Mouse (Mus musculus) heart, embryonic 15.5 days (tissue): Measurements from ENCODE around the gene Spats2. TPM values are rescaled to one million over a fixed set of nuclear protein-coding genes. Genes with fewer than 3 reads are reported as not detected.

Experiments
- ATAC-seq: fragments of 200-750 bp; cut with Nextera tagmentation; replicated peaks from 2 replicates; pipeline ENCODE4 v1.8.0; 2017; ENCODE audit warnings: low read depth, moderate TSS enrichment; ENCODE audit not compliant: insufficient number of reproducible peaks, insufficient read depth, low FRiP score
- H3K27ac ChIP-seq: fragments of 300-500 bp; sonication (generic); 2 replicates; pipeline ENCODE4 v1.5.1; 2015; ENCODE audit warnings: mild to moderate bottlenecking, inconsistent platforms
- H3K27me3 ChIP-seq: fragments of 300-500 bp; sonication (generic); 2 replicates; pipeline ENCODE4 v1.6.1; 2015; ENCODE audit warnings: inconsistent platforms
- H3K36me3 ChIP-seq: fragments of 300-500 bp; sonication (generic); 2 replicates; pipeline ENCODE4 v1.6.1; 2015; ENCODE audit warnings: mild to moderate bottlenecking, inconsistent platforms
- H3K4me1 ChIP-seq: fragments of 300-500 bp; sonication (generic); replicated peaks from 2 replicates; pipeline ENCODE4 v1.6.1; 2015; ENCODE audit warnings: inconsistent platforms
- H3K4me2 ChIP-seq: fragments of 300-500 bp; sonication (generic); 2 replicates; pipeline ENCODE4 v1.6.1; 2015; ENCODE audit warnings: inconsistent platforms, mild to moderate bottlenecking, moderate library complexity
- H3K4me3 ChIP-seq: fragments of 300-500 bp; sonication (generic); 2 replicates; pipeline ENCODE4 v1.5.1; 2015; ENCODE audit warnings: mild to moderate bottlenecking, inconsistent platforms
- H3K9ac ChIP-seq: fragments of 300-500 bp; sonication (generic); 2 replicates; pipeline ENCODE4 v1.6.1; 2015; ENCODE audit warnings: mild to moderate bottlenecking, inconsistent platforms
- H3K9me3 ChIP-seq: fragments of 300-500 bp; sonication (generic); replicated peaks from 2 replicates; pipeline ENCODE4 v1.6.1; 2016; ENCODE audit warnings: inconsistent platforms
- WGBS: fragments of 180-500 bp; shearing (Covaris S2); methylation state at CpG from one replicate; pipeline ENCODE4 v1.1.7; 2015; ENCODE audit warnings: mixed read lengths; 5-methylcytosine and 5-hydroxymethylcytosine counted together
- polyA plus RNA-seq: library from polyadenylated mRNA; unstranded; fragments of >200 nt; fragmentation: Nextera tagmentation; extraction: Ambion mirVana; gene quantifications from 2 replicates; pipeline ENCODE4 v1.2.1, GENCODE M21; 2015

Gene Spats2
- polyA plus RNA-seq, 1 experiment from 2014 or later, result 27.3 TPM

DNA sequence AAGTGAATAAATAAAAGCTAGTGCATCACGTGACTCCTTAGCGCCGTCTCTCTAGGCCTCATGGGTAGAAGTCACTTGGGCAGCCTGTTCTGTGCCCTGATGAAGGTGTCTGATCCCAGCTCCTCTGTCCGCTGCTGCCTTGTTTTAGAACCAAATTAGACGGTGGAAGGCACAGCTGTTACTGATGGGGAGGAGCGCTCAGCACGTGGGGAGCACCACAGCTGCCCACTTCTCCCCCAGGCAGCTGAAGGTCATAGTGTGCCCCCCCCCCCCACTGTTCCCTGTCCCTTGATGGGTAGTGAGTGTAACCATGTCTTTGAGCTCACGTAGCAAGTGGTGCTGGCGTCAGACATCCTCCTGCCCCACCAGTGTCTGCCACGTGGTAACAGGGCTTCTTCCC is 87.5 kb downstream of the Spats2 start:
- no peak overlapping the region for H3K27ac ChIP-seq

DNA sequence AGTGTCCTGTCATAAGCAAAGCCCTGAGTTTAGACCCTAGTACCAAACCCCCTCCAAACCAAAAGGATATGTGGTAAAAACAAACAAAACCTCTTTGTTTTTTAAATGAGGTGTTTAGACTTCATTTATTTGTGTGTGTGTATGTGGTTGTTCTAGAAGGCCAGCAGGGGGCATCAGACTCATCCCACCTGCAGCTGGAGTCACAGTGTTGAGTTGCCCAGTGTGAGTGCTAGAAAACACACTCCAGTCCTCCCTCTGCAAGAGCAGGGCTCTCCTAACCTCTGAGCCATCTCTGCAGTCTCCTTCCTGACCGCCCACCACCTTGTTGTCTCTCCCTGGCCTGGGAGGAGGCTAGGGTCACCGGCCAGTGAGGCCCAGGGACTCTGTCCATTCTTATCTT is 89.2 kb downstream of the Spats2 start:
- Histone ChIP-seq H3K36me3 (peaks cover 32% of the 10 kb centered on the region), H3K27me3 (peaks cover 8% of the 10 kb centered on the region; the same call in 1 of the 2 replicates), H3K4me2 (no peak overlapping the region), H3K9me3 (no peaks in the 10 kb centered on the region), H3K4me3 (no peak overlapping the region), H3K4me1 (no peaks in the 10 kb centered on the region), H3K9ac (no peak overlapping the region), H3K27ac (no peak overlapping the region)
- 75% methylated on average over 2 of the region's 2 CpGs for WGBS
- ATAC-seq, result no peak

More for the DNA sequence above, 87.5 kb downstream of the Spats2 start:
- H3K9ac ChIP-seq, result no peak overlapping the region
- no peaks in the 10 kb centered on the region for H3K4me1 ChIP-seq
- H3K4me3 ChIP-seq, result no peak overlapping the region
- peaks cover 46% of the 10 kb centered on the region for H3K36me3 ChIP-seq
- WGBS, result 83% methylated on average over 10 of the region's 10 CpGs
- no peaks in the 10 kb centered on the region for H3K9me3 ChIP-seq
- H3K27me3 ChIP-seq, result no peaks in the 10 kb centered on the region
- ATAC-seq, result no peak
- no peak overlapping the region for H3K4me2 ChIP-seq

DNA sequence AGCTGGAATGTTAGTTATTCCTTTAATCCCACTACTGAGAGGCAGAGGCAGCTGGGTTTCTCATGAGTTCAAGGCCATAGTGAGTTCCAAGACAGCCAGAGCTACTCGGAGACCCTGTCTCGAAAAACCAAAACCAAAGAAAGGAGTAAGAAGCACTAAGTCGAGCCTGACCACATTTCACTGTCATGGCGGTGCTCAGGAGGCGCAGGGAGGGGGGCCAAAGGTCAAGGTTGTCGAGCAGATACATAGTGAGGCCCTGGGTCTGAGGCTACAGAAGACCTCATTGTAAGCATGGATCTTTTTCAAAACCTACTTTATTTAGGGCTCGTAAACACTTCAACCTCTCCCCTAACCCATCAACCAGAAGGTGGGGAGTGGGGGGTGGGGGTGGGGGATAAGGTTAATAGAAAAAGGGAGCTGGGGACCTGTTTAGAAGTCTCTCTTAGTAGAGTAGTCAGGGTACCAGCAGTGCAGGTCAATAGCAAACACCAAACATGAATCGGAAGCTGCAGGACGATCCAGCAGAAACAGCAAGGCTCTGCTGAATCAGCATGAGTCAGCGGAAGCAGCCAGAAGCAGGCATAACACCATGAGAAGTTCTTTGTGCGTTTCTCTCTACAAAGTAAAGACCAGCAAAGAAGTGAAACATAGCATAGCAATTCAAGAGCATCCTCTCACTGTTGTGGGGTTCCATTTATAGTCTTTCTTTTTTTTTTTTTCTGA is 90.2 kb downstream of the Spats2 start:
- Histone ChIP-seq H3K36me3 (peaks cover 26% of the 10 kb centered on the region), H3K4me1 (no peaks in the 10 kb centered on the region), H3K4me3 (no peak overlapping the region), H3K4me2 (no peak overlapping the region), H3K9ac (no peak overlapping the region), H3K27me3 (peaks cover 17% of the 10 kb centered on the region), H3K27ac (no peak overlapping the region), H3K9me3 (no peaks in the 10 kb centered on the region)
- WGBS, result 87% methylated on average over 11 of the region's 11 CpGs
- no peak for ATAC-seq

DNA sequence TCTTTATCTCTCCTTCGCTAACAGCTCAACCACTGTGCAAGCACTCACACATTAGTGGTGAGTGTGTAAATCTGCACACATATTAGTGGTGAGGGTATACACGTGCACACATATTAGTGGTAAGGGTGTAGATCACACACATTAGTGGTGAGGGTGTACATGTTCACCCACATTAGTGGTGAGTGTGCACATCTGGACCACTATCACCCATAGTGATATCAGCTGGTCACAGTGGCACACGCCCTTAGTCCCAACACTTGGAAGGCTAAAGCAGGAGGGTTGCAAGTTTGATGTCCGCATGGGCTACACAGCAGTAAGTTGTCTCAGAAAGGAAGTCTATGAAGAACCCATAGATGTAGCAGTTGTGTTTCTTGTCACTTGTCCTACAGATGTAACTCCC is 91.9 kb downstream of the Spats2 start:
- ATAC-seq, result no peak
- H3K36me3 ChIP-seq, result peaks cover 11% of the 10 kb centered on the region
- no peak overlapping the region for H3K4me3 ChIP-seq
- no peaks in the 10 kb centered on the region for H3K9me3 ChIP-seq
- no peak overlapping the region for H3K4me2 ChIP-seq
- no peak overlapping the region for H3K27ac ChIP-seq
- no peak overlapping the region for H3K9ac ChIP-seq
- 82% methylated on average over 4 of the region's 4 CpGs for WGBS
- peaks cover 34% of the 10 kb centered on the region for H3K27me3 ChIP-seq
- H3K4me1 ChIP-seq, result peaks cover 9% of the 10 kb centered on the region

DNA sequence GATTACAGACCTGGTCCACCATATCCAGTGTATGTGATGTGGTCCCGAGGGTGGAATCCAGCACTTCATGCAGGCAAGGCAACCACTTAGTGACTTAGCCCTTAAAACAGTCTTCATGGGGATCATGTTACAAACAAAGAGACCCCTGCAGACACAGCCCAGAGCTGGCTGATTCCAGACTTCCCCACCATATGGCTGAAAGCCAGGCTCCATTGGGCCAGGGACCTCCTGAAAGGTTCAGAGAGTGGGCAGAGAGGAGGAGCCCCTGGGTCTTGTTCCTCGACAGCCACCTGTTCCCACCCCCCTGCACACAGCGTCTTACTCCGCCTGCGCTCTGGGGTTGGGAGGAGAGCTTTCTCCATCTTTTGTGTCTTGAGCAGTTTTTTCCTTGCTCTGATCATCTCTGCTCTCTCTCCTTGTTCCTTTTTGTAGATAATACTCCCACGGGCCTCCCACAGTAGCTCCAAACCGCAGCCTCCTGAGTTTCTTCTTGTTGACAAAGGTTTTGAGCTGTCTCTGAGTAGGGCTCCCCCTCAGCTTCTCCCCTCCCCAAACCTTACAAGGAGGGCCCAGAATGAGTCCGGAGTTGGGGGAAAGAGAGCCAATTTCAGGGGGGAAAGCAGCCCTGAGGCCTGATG is 95.7 kb downstream of the Spats2 start:
- Histone ChIP-seq H3K4me3 (no peak overlapping the region), H3K4me1 (peaks cover 40% of the 10 kb centered on the region), H3K27ac (no peak overlapping the region), H3K9me3 (no peaks in the 10 kb centered on the region), H3K36me3 (no peaks in the 10 kb centered on the region), H3K9ac (no peak overlapping the region), H3K27me3 (peaks cover 71% of the 10 kb centered on the region), H3K4me2 (no peak overlapping the region)
- 20% methylated on average over 8 of the region's 8 CpGs for WGBS
- ATAC-seq, result no peak

DNA sequence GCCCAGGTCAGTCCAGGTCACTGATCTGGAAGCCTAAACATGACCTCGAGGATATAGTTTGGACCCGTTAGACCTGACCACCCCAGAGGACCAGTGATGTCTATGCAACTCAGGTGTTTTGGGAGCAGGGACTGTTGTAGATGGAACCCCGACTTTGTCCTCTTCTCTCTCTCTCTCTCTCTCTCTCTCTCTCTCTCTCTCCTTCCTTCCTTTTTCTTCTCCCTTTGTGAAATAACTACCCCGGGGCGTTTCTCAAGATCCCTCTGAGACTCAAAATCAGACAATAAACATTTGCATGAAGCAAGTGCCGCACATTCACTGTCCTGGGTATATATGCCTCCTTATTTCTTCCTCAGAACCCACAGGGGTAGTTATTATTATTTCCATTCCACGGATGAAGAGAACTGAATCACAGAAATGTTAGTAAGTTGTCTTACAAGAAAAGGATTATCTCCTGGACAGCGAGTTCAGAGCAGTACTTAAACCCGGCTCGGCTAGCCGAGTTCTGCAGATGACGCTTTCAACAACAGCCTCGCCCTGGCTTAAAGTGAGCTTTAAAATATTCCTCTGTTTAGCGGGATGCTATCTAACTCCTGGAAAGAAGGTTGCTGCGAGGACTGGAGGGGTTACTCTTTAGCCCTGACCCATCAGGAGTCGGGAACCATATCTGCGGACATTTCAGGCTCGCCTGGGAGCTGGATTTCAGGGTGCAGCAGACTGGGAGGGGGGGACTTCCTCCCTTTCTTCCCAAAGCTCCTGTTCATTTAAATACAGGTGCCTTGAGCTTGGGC is 97.3 kb downstream of the Spats2 start:
- no peak for ATAC-seq
- WGBS, result 8% methylated on average over 18 of the region's 18 CpGs
- H3K4me1 ChIP-seq, result peaks cover 40% of the 10 kb centered on the region
- no peak overlapping the region for H3K27ac ChIP-seq
- H3K4me3 ChIP-seq, result peak overlapping the region; percentile 49
- peak overlapping the region; percentile 49 for H3K9ac ChIP-seq
- H3K9me3 ChIP-seq, result no peaks in the 10 kb centered on the region
- H3K36me3 ChIP-seq, result no peaks in the 10 kb centered on the region
- peaks cover 86% of the 10 kb centered on the region for H3K27me3 ChIP-seq
- peak overlapping the region; percentile 92 for H3K4me2 ChIP-seq

DNA sequence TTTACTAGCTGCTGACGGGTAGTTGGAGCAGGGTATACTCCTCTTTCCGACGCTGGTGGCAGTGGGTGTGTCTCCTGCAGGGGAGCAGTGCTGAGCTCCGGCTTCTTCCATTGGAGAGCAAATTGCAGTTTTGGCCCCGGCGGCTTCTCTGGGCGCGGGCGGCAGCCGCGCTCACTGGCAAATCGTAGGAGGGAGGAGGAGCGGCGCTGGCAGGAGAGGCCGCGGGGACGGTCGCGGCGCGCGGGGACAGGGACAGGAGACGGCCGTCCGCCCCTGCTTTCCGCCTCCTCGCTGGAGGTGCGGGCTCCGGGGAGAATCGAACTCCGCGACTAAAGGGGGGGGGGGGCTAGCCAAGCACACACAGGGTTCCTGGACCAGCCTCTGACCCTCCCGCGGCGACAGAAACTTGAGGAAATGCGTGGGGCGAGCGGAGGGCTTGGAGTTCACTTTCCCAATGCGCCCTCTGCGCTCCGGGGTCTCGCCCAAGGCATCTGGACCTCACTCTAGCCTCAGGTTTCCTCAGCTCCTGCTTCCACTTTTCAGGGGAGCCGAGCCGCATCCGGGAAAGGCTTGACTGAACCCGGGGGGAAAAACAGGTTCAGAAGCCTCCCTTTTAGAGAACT is 98.0 kb downstream of the Spats2 start:
- no peak for ATAC-seq
- Histone ChIP-seq H3K9me3 (no peaks in the 10 kb centered on the region), H3K27me3 (peaks cover 93% of the 10 kb centered on the region), H3K4me2 (peak overlapping the region; percentile 92), H3K27ac (no peak overlapping the region), H3K4me1 (peaks cover 40% of the 10 kb centered on the region), H3K36me3 (no peaks in the 10 kb centered on the region), H3K4me3 (peak overlapping the region; percentile 49), H3K9ac (peak overlapping the region; percentile 49)
- under 1% methylated on average over 46 of the region's 46 CpGs for WGBS

DNA sequence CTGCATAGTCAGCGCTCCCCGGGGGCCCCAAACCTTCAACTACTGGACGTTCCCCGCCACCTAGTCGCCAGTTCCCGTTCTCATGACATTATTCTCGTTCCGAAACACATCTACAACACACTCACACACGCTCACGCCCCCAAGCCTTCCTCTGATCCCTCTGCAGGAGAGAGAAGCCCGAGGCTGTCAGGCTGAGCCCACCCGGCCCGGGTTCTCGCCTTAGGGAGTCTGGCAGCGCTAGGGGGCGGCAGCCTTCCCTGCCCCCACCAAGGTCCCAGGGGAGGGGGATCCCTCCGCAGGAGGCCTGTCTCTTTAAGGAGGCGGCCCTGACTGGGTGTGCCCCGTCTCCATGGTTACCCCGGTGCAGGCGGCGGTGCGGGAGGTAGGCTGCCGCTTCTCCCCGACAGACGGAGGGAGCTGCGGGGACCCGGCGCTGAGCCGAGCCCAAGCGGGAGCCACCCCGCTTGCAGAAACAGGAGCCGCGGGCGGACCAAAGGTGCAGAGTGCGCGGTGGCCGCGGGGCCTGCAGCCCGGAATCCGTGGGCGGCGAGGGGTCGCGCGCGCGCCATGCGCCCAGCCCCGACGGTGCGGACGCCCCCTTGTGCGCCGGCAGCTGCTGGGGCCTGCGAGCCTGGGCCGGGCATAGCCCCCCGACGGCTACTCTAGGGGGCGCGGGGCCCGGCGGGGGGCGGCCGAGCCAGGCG is 98.6 kb downstream of the Spats2 start, which contains the start of gene Kcnh3:
Gene Kcnh3, plus strand, starts transcription at position 654 of the 704 bp plus-strand sequence.
- Histone ChIP-seq H3K36me3 (no peaks in the 10 kb centered on the region), H3K27me3 (peaks cover 97% of the 10 kb centered on the region), H3K4me3 (peak within 1 kb of the TSS; percentile 49), H3K4me2 (peak within 1 kb of the TSS; percentile 92), H3K4me1 (peaks cover 42% of the 10 kb centered on the region), H3K9me3 (no peaks in the 10 kb centered on the region), H3K27ac (no peak within 1 kb of the TSS), H3K9ac (peak within 1 kb of the TSS; percentile 49)
- ATAC-seq, result peak; percentile 36
- 1% methylated on average over 66 of the region's 66 CpGs for WGBS

DNA sequence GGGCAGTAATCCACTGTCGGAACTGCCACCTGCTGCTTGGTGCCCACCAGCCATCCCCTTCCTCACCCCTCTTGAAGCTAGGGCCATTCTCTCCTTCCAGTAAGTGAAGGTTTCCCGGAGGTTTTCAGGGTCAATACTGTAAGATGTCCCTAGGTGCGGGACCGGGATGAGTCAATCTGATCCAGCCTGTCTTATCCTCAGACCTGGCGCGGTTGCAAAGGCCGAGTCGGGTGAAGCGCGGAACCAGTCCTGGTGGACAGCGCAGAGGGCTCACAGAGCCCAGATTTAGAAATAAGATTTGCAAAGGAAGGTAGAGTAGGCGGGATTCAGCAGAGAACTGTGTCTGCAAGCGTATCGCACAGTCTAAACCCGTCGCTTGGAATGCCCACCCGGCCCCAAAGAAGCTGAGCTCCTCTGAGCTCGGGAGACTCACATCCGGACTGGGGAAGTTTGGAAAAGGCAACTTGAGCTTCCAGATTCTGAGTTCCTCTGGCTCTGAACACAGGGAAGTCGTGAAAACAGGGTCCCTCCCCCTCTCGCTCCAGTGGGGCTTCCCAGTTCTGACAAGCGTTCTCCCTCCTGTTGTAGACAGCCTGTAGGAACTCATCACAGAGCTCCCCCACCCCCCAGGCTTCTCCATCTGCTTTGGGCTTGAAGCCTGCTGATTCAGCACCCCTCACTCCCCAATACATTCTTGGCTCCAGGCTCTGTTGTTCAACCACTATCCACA is 99.5 kb downstream of the Spats2 start:
- Histone ChIP-seq H3K4me3 (peak overlapping the region; percentile 49), H3K4me2 (peak overlapping the region; percentile 92), H3K27me3 (peaks cover 96% of the 10 kb centered on the region), H3K9me3 (no peaks in the 10 kb centered on the region), H3K9ac (peak overlapping the region; percentile 7; the same call in 1 of the 2 replicates), H3K4me1 (peaks cover 42% of the 10 kb centered on the region), H3K27ac (no peak overlapping the region), H3K36me3 (no peaks in the 10 kb centered on the region)
- ATAC-seq, result no peak
- 2% methylated on average over 22 of the region's 22 CpGs for WGBS

DNA sequence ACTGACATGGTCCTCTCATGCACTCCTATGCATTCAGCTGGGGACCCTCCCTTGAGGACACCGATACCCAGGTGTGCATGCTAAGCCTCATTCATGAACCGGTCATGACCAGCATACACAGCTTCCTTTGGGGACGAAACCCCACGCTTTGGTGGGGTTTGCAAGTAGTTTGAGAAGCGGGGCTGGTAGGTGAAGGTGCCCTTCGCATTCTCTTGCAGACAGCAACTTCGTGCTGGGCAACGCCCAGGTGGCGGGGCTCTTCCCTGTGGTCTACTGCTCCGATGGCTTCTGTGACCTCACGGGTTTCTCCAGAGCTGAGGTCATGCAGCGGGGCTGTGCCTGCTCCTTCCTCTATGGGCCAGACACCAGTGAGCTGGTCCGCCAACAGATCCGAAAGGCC is 100.4 kb downstream of the Spats2 start:
- Histone ChIP-seq H3K4me1 (peaks cover 42% of the 10 kb centered on the region), H3K27me3 (peaks cover 92% of the 10 kb centered on the region), H3K27ac (no peak overlapping the region), H3K9me3 (no peaks in the 10 kb centered on the region), H3K36me3 (no peaks in the 10 kb centered on the region), H3K4me2 (peak overlapping the region; percentile 92), H3K9ac (0 out of 2 replicates have a peak overlapping the region, but pooled peaks have one; percentile 7), H3K4me3 (no peak overlapping the region)
- 30% methylated on average over 14 of the region's 14 CpGs for WGBS
- no peak for ATAC-seq
